Mouse (Mus musculus) gastrocnemius, postnatal 4 days (tissue): ENCODE results near the gene Ace. TPM values are rescaled to one million over a fixed set of nuclear protein-coding genes. Genes with fewer than 3 reads are reported as not detected.
A peak's percentile ranks its signal among the peaks of the same experiment; 100 is the strongest.

Source experiments
- DNase-seq, 2 experiments: peaks; one replicate each; pipeline ENCODE4 v3.0.0; 2021 to 2022; ENCODE audit warnings: low spot score in 2 of 2, mixed read lengths in 2 of 2
- long read RNA-seq, 2 experiments: library from polyadenylated mRNA; stranded (forward); transcript quantifications; one replicate each; pipeline ENCODE4 v2.0.0; 2021
- total RNA-seq, 2 experiments: library from RNA; stranded (reverse); gene quantifications; 2 replicates each; pipeline ENCODE4 v1.2.3; 2021

Gene Ace
- 10 to 100 TPM; 23.0 to 35.7 TPM for total RNA-seq
- long read RNA-seq, experiment 1, full-length matches to known transcripts = 7 of 16 reads
- long read RNA-seq, experiment 1, partial matches to known transcripts = 8 of 16 reads
- long read RNA-seq, experiment 1, other reads (novel, unspliced or antisense) = 1 of 16 reads
- long read RNA-seq, experiment 2, full-length matches to known transcripts = 15 of 28 reads
- long read RNA-seq, experiment 2, partial matches to known transcripts = 13 of 28 reads
- long read RNA-seq, experiment 2, other reads (novel, unspliced or antisense) = 0 of 28 reads

GRCm38 (mm10) chr11:105967741-105968574, at the start of gene Ace:
TSS of gene Ace (plus strand) at chr11:105967945.
- peak in 1 of 2 experiments; percentile 47 for DNase-seq

GRCm38 (mm10) chr11:105920098-105920785, 47.5 kb upstream of the Ace start:
- no peak for DNase-seq

- DNase-seq = no peak
Measured at GRCm38 (mm10) chr11:105920836-105921235, 46.9 kb upstream of the Ace start.

- DNase-seq = no peak
Measured at GRCm38 (mm10) chr11:105921275-105921674, 46.5 kb upstream of the Ace start.

GRCm38 (mm10) chr11:105922769-105923663, 44.7 kb upstream of the Ace start:
- no peak for DNase-seq

- peak in 1 of 2 experiments; percentile 59 for DNase-seq
Measured at GRCm38 (mm10) chr11:105927065-105928030, 40.4 kb upstream of the Ace start.

GRCm38 (mm10) chr11:105928171-105928570, 39.6 kb upstream of the Ace start:
- no peak for DNase-seq

GRCm38 (mm10) chr11:105931380-105931779, 36.4 kb upstream of the Ace start:
- no peak for DNase-seq

GRCm38 (mm10) chr11:105933746-105934145, 34.0 kb upstream of the Ace start:
- DNase-seq = no peak

- DNase-seq = peak in 1 of 2 experiments; percentile 47
Measured at GRCm38 (mm10) chr11:105934303-105934711, 33.4 kb upstream of the Ace start.

GRCm38 (mm10) chr11:105934816-105935215, 32.9 kb upstream of the Ace start:
- peak in 1 of 2 experiments; percentile 67 for DNase-seq

- DNase-seq = no peak
Measured at GRCm38 (mm10) chr11:105935496-105935895, 32.2 kb upstream of the Ace start.

GRCm38 (mm10) chr11:105936200-105936599, 31.5 kb upstream of the Ace start:
- DNase-seq = peak; percentile 61 to 85

GRCm38 (mm10) chr11:105936974-105937373, 30.8 kb upstream of the Ace start:
- DNase-seq = no peak

GRCm38 (mm10) chr11:105938771-105939170, 29.0 kb upstream of the Ace start:
- DNase-seq = no peak

GRCm38 (mm10) chr11:105941973-105942372, 25.8 kb upstream of the Ace start:
- no peak for DNase-seq

- DNase-seq = peak; percentile 28 to 29
Measured at GRCm38 (mm10) chr11:105943133-105944102, 24.3 kb upstream of the Ace start.

- DNase-seq = no peak
Measured at GRCm38 (mm10) chr11:105944126-105944621, 23.6 kb upstream of the Ace start.
